Mouse (Mus musculus) G1E-ER4 (cell line): Measurements from ENCODE around the gene Olfr1006. TPM values are rescaled to one million over a fixed set of nuclear protein-coding genes. Genes with fewer than 3 reads are reported as not detected.
"Not testable (repeated sequence)": the region's sequence is repeated elsewhere in the genome, so short reads cannot be mapped to it uniquely, and the experiment has no call there.

Experiments used
- GATA1 ChIP-seq: IDR thresholded peaks from one replicate; pipeline ENCODE4 v1.8.0; 2012; ENCODE audit warnings: low read length, inconsistent platforms
- polyA plus RNA-seq: library from polyadenylated mRNA; stranded (reverse); fragments of >175 nt; gene quantifications from 2 replicates; pipeline ENCODE4 v1.2.3, GENCODE M21; 2012

Olfr1006 gene
- not detected in 2 replicates for polyA plus RNA-seq

- no peak for TF ChIP-seq GATA1
Measured at GRCm38 (mm10) chr2:85678667-85679066, at the start of gene Olfr1006. Gene Olfr1006, minus strand, starts transcription at chr2:85678767.

- TF ChIP-seq GATA1: no peak
Measured at GRCm38 (mm10) chr2:85725793-85726192, 47.2 kb upstream of the Olfr1006 start.

- no peak for TF ChIP-seq GATA1
Measured at GRCm38 (mm10) chr2:85715119-85715518, 36.6 kb upstream of the Olfr1006 start, which contains the start of gene Olfr1009. Gene Olfr1009, plus strand, starts transcription at chr2:85715419.

GRCm38 (mm10) chr2:85711159-85711558 lies 32.6 kb upstream of the Olfr1006 start:
- no peak for TF ChIP-seq GATA1

GRCm38 (mm10) chr2:85689131-85689530 lies 10.6 kb upstream of the Olfr1006 start, which contains the start of gene Olfr1008:
Gene Olfr1008, plus strand, starts transcription at chr2:85689431.
- TF ChIP-seq GATA1: no peak

- not testable (repeated sequence) for TF ChIP-seq GATA1
Measured at GRCm38 (mm10) chr2:85664355-85664754, 14.2 kb downstream of the Olfr1006 start, which contains the start of gene Olfr154. Gene Olfr154, minus strand, starts transcription at chr2:85664455.

- TF ChIP-seq GATA1: no peak
Measured at GRCm38 (mm10) chr2:85650604-85651003, 28.0 kb downstream of the Olfr1006 start, which contains the start of gene Olfr1002. Gene Olfr1002, minus strand, starts transcription at chr2:85650704.

Other genes starting within 250 kb of the Olfr1006 start
- not detected in 2 replicates for gene Olfr994, start 242.3 kb downstream of the Olfr1006 start, polyA plus RNA-seq
- not detected in 2 replicates for gene Olfr995, start 235.1 kb downstream of the Olfr1006 start, polyA plus RNA-seq
- gene 4833423E24Rik, start 159.7 kb downstream of the Olfr1006 start, polyA plus RNA-seq: not detected in 2 replicates
- not detected in 2 replicates for gene Olfr996, start 99.6 kb downstream of the Olfr1006 start, polyA plus RNA-seq
- not detected in 2 replicates for gene Olfr998, start 89.8 kb downstream of the Olfr1006 start, polyA plus RNA-seq
- gene Olfr1000, start 66.9 kb downstream of the Olfr1006 start, polyA plus RNA-seq: not detected in 2 replicates
- not detected in 2 replicates for gene Olfr1002, start 28.1 kb downstream of the Olfr1006 start, polyA plus RNA-seq
- not detected in 2 replicates for gene Olfr154, start 14.3 kb downstream of the Olfr1006 start, polyA plus RNA-seq
- gene Olfr1008, start 10.7 kb upstream of the Olfr1006 start, polyA plus RNA-seq: not detected in 2 replicates
- gene Olfr1009, start 36.7 kb upstream of the Olfr1006 start, polyA plus RNA-seq: not detected in 2 replicates
- gene Olfr1012, start 84.0 kb upstream of the Olfr1006 start, polyA plus RNA-seq: not detected in 2 replicates
- not detected in 2 replicates for gene Olfr1013, start 88.3 kb upstream of the Olfr1006 start, polyA plus RNA-seq
- not detected in 2 replicates for gene Olfr1014, start 93.9 kb upstream of the Olfr1006 start, polyA plus RNA-seq
- gene Olfr1015, start 103.2 kb upstream of the Olfr1006 start, polyA plus RNA-seq: not detected in 2 replicates
- not detected in 2 replicates for gene Olfr1016, start 123.8 kb upstream of the Olfr1006 start, polyA plus RNA-seq
- not detected in 2 replicates for gene Olfr1018, start 139.7 kb upstream of the Olfr1006 start, polyA plus RNA-seq
- gene Olfr1019, start 166.7 kb upstream of the Olfr1006 start, polyA plus RNA-seq: not detected in 2 replicates
- not detected in 2 replicates for gene Olfr1020, start 168.3 kb upstream of the Olfr1006 start, polyA plus RNA-seq
- gene Olfr1022, start 189.8 kb upstream of the Olfr1006 start, polyA plus RNA-seq: not detected in 2 replicates
- not detected in 2 replicates for gene Olfr1023, start 206.9 kb upstream of the Olfr1006 start, polyA plus RNA-seq
- gene Olfr1024, start 226.3 kb upstream of the Olfr1006 start, polyA plus RNA-seq: not detected in 2 replicates
- gene Olfr1025-ps1, start 236.4 kb upstream of the Olfr1006 start, polyA plus RNA-seq: not detected in 2 replicates
- gene Olfr1026, start 242.8 kb upstream of the Olfr1006 start, polyA plus RNA-seq: not detected in 2 replicates